Mouse (Mus musculus): ENCODE results near the gene Xpnpep1.

Xpnpep1 gene

DNA sequence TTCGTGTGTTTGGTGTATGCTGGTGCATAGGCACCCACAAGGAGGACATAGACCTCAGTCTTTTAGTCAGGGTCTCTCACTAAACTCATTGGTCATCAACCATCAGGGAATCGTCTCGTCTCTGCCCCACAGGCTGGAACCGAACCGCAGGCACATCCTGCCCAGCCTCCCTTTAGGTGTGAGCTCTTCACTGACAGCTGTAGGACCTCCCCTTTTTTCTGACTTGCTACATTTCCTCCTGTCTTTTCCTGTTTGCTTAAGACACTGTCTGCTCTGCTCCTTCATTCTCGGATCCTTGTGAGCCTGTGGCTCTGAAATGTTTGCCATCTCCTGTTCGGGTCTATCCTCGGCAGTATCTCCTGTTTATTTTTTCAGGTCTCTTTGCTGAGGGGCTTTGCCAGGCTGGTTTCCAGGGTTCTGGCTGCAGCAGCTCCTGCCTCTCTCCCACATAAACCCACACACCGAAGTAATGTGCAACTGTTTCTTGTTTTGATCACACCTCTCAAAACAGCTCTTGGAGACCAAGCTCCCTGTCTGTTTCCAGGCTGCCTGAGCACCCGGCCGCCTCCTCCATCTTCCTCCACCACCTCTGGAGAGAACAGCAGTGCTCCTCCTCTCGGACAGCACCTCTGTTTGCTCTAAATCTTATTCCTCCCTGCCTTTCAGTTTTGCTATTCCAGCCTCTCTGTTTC is 60.8 kb downstream of the Xpnpep1 start:
- no peak for DNase-seq

DNA sequence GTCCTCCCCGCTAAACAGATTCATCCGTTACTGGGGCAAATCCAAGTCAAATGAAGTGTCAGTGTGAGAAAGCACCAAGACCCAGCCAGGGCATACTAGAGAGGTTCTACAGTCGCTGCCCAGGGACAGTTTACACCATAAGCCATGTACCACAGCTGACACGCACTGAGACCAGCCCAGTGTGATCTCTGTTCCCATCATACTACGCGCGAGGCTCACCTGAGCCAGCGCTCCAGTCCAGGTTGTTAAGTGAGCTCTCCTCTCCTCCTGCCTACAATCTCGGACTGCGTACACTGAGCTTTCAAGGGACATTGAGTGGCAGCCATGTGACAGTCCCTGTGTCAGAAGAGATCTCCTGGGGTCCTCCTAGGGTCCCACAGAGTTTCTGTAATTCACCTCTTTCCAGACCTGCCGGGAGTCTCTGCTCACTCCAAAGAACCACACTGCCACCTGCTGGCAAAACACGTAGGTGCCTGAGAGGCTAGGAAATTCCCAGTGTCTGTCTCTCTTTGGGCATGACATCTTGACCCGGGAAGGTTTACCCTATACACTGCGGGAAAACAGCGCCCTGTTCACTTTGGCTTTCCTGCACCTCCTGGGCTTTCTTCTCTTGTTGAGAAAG is 64.3 kb downstream of the Xpnpep1 start:
- peak; percentile 34 to 53 for DNase-seq

DNA sequence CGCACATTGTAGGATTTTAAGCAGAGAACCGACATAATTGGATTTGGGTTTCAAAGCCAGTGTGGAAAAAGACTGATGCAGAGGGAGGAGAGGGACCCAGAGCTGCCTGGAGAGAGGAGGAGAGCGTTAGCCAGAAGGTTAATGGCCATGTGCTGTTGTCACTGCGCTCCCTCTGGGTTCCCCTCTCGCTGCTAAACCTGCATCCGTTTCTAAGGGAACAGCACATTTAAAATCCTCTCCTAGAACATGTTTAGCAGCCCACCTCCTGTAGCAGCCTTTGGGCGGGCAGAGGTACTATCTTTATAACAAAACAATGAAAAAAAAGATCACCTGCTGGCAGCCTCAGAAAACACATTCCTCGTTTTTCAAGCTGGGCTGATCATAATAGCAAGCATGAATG is 73.7 kb downstream of the Xpnpep1 start:
- no peak for DNase-seq

DNA sequence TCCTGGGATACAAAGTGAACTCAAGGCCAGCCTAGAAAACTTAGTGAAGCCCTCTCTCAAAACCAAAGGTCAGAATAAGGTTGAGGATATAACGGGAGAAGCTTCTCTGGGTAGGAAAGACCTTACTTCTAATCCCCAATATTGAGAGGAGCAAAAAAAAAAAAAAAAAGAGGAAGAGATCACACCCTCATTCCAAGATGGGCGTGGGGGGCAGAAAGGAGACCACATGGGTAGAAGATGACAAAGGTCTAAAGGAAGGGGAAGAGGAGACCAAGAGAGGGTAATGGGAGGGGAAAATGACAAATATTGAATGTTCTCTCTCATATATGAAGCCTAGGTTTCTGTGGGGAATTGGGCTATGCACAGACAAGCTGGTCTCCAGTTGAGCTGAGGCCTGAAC is 77.3 kb downstream of the Xpnpep1 start:
- no peak for DNase-seq

DNA sequence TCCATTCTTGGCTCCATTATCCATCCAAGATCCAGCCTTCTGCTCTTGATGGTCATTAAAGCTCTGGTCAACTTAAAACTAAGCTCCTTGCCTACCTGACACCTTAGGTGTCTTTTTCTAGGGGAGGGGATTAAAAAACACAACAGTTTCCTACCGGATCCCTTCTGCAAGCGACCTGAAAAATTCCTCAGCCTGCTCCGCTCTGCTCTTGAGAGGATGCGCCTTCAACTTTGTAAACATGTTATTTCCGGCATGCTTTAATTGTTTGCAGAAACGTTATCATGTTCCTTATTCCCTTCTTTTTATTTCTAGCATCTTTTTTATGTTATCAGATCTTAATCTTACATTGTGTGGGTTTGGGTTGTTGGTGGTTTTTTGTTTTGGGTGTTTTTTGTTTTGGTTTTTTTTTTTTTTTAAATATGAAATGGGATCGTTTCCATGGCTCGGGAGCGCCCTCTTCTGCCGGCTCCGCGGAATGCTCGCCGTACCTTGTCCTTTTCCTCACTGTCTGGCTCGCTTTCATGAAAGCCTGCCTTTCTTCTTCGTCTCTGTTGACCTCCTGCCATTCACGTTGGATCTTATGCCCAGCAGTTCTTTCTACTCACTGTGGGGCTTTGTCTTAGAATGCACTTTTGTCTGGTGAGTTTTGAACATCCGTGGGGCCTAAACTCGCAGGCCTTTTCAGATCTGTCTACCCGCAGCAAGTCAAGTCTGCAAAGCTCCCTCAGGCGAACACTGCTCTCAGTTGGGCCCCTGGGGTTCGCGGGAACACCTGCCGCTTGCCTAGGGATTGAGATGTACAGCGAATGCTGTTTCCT is 117.1 kb downstream of the Xpnpep1 start:
- no peak for DNase-seq

DNA sequence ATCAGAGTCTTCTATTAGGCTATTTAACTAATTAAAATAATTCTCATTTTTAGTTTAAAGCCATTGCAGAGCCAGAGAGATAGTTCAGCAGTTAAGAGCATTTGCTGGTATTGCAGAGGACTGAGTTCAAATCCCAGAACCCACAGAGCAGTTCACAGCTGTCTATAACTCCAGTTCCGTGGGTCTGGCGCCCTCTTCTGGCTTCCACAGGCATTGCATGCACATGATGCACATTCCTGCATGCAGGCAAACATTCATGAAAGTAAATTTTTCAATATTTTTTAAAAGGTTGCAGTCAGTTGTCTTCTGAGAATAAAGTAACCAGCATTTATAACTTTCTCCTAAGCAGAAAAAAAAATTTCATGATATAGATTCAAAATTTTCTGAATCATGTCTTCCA is 135.8 kb downstream of the Xpnpep1 start:
- DNase-seq: no peak

DNA sequence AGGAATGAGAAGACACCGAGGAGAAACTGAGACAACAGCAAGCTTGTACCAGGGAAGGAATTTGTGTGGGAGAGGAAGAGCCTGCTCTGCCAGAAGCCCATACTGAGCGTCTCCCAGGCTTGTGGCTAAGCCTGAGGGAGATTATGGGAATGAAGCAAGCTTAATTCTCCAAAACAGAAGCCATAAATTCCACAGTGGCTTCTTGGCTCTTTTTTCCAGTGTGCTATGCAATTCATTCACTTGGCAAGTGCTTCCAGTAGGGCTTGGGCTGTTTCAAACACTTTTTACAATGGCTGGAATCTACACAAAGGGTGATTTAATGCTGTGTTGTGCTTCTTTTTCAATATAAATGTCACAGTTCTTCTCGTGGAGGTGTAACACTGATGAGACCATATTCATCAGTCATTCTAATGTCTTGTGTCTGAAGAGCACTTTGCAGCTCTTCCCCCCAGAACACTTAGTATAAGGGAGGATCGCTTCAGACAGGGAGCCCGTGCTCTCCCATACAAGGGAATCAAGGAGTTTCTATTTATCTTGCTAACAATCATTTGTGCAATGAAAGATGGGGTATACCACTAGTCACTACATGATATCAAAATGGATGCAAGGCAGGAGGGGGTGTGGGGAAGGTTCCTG is 148.1 kb downstream of the Xpnpep1 start:
- no peak for DNase-seq

Data from thymus, postnatal 36 days (tissue).